Mouse (Mus musculus): ENCODE data around the gene Arhgap24. TPM values are rescaled to one million over a fixed set of nuclear protein-coding genes. Genes with fewer than 3 reads are reported as not detected.

The Arhgap24 gene
- polyA plus RNA-seq, 1 experiment from 2014 or later = 4.2 TPM

DNA sequence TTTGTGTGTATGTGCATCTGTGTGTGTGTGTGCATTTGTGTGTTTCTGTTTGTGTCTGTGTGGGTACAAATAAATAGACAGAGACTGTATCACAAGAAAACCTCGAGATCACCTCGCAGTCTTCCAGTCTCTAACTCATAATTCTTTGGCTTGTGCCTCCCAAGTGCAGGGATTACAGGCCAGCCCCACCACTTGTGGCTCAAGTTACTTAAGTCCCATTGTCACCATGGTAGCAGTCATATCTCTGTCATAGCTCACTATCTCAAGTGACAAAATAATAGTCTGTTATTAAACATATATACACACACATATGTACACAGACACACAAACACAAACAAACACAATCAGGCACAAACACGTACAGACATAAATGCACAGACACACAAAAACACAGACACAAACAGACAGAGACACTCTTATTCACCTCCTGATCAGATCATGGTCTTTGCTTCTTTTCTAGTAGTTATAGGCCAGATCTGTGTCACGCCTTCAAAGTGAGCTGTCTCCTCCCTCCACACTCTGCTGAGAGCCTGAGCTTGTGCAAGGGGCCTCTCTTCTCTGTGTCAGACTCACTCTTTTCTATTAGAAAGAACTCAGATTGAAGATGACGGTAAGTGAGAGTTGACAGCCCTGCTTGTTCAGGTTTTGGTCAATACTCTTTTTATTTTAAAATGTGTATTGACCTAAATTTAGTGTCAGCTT is 261.5 kb downstream of the Arhgap24 start:
- Histone ChIP-seq H3K4me2 (ENCODE audit: low read depth) (no peak overlapping the region), H3K9me3 (ENCODE audit: control insufficient read depth, low read length) (no peaks in the 10 kb centered on the region), H3K27me3 (ENCODE audit: control insufficient read depth, insufficient read depth, low read length) (no peaks in the 10 kb centered on the region), H3K36me3 (ENCODE audit: control insufficient read depth, insufficient read depth, low read length) (no peaks in the 10 kb centered on the region), H3K27ac (ENCODE audit: low read depth, low read length) (no peak overlapping the region), H3K4me1 (ENCODE audit: control insufficient read depth, insufficient read depth, low read length) (no peaks in the 10 kb centered on the region), H3K4me3 (ENCODE audit: low read depth, low read length) (no peak overlapping the region), H3K9ac (ENCODE audit: low read length) (no peak overlapping the region)
- WGBS = 79% methylated on average over 5 of the region's 5 CpGs
- no peak for DNase-seq (ENCODE audit: low spot score)
- no peak for ATAC-seq (ENCODE audit: insufficient read depth, low FRiP score, low TSS enrichment)

DNA sequence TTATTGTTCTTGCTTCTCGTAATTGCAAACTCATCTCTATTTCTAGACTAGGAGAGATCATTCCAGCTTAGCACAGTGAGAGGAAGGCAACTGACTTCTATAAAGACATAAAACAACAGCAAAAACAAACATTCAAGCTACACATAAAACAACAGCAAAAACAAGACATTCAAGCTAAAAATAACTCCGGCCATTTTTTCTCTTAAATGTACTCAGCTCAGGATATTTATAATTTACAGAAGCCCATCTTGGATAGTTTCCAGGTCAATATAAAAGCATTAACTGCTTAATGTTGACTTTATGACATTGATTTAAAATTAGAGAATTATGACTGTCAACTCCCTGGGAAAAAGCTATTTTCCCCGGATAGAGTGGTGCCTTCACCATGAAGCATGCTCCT is 262.2 kb downstream of the Arhgap24 start:
- Histone ChIP-seq H3K27ac (ENCODE audit: low read depth, low read length) (no peak overlapping the region), H3K27me3 (ENCODE audit: control insufficient read depth, insufficient read depth, low read length) (no peaks in the 10 kb centered on the region), H3K36me3 (ENCODE audit: control insufficient read depth, insufficient read depth, low read length) (no peaks in the 10 kb centered on the region), H3K4me2 (ENCODE audit: low read depth) (no peak overlapping the region), H3K9ac (ENCODE audit: low read length) (no peak overlapping the region), H3K4me1 (ENCODE audit: control insufficient read depth, insufficient read depth, low read length) (no peaks in the 10 kb centered on the region), H3K4me3 (ENCODE audit: low read depth, low read length) (no peak overlapping the region), H3K9me3 (ENCODE audit: control insufficient read depth, low read length) (no peaks in the 10 kb centered on the region)
- 79% methylated on average over 3 of the region's 3 CpGs for WGBS
- ATAC-seq (ENCODE audit: insufficient read depth, low FRiP score, low TSS enrichment) (no peak), DNase-seq (ENCODE audit: low spot score) (no peak)

DNA sequence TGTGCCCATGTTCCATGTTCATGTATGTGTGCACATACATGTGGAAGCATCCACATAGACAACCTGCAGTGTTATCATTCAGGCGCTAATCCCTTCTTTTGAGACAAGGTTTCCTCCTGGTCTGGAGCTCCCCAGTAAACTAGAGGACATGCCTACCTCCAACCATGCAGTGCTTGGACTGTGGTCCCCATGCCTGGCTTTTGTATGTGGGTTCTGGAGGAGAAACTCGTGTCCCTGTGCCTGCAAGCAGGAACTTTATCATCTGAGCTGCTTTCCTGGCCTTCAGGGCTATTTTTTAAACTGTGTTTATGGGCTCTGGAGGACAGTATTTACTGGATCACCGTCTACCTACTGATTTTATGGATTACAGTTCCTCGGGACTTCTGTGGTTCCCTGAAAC is 262.9 kb downstream of the Arhgap24 start:
- 92% methylated on average over 4 of the region's 4 CpGs for WGBS

DNA sequence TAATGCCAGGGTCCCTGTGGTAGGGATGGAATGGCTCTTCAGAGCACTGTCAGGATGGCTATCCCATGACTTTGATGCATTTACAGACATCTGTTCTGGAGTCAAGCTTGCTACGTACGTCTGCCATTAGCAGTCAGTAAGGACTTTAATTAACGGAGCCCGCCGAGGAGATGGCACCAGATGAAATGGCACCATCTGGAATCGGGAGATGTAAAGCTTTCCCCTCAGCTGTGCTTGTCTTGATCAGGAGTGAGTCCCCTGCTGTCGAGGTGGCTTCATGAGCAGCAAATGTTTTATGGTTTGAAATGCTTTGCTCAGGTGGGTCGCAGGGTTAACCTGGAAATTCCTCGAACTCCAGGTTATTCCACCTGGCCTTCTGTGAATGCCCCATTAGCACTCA is 267.0 kb downstream of the Arhgap24 start:
- H3K27me3 ChIP-seq (ENCODE audit: control insufficient read depth, insufficient read depth, low read length) = no peaks in the 10 kb centered on the region
- H3K4me3 ChIP-seq (ENCODE audit: low read depth, low read length) = no peak overlapping the region
- H3K9ac ChIP-seq (ENCODE audit: low read length) = no peak overlapping the region
- no peaks in the 10 kb centered on the region for H3K9me3 ChIP-seq (ENCODE audit: control insufficient read depth, low read length)
- 76% methylated on average over 9 of the region's 9 CpGs for WGBS
- ATAC-seq (ENCODE audit: insufficient read depth, low FRiP score, low TSS enrichment) (no peak), DNase-seq (ENCODE audit: low spot score) (no peak)
- H3K36me3 ChIP-seq (ENCODE audit: control insufficient read depth, insufficient read depth, low read length) = no peaks in the 10 kb centered on the region
- no peak overlapping the region for H3K27ac ChIP-seq (ENCODE audit: low read depth, low read length)
- H3K4me2 ChIP-seq (ENCODE audit: low read depth) = no peak overlapping the region
- no peaks in the 10 kb centered on the region for H3K4me1 ChIP-seq (ENCODE audit: control insufficient read depth, insufficient read depth, low read length)

More for the DNA sequence above, 262.9 kb downstream of the Arhgap24 start:
- no peaks in the 10 kb centered on the region for H3K36me3 ChIP-seq (ENCODE audit: control insufficient read depth, insufficient read depth, low read length)
- H3K4me1 ChIP-seq (ENCODE audit: control insufficient read depth, insufficient read depth, low read length) = no peaks in the 10 kb centered on the region
- no peaks in the 10 kb centered on the region for H3K9me3 ChIP-seq (ENCODE audit: control insufficient read depth, low read length)
- DNase-seq (ENCODE audit: low spot score) (no peak), ATAC-seq (ENCODE audit: insufficient read depth, low FRiP score, low TSS enrichment) (no peak)
- H3K9ac ChIP-seq (ENCODE audit: low read length) = no peak overlapping the region
- H3K27ac ChIP-seq (ENCODE audit: low read depth, low read length) = no peak overlapping the region
- no peak overlapping the region for H3K4me2 ChIP-seq (ENCODE audit: low read depth)
- no peaks in the 10 kb centered on the region for H3K27me3 ChIP-seq (ENCODE audit: control insufficient read depth, insufficient read depth, low read length)
- H3K4me3 ChIP-seq (ENCODE audit: low read depth, low read length) = no peak overlapping the region

DNA sequence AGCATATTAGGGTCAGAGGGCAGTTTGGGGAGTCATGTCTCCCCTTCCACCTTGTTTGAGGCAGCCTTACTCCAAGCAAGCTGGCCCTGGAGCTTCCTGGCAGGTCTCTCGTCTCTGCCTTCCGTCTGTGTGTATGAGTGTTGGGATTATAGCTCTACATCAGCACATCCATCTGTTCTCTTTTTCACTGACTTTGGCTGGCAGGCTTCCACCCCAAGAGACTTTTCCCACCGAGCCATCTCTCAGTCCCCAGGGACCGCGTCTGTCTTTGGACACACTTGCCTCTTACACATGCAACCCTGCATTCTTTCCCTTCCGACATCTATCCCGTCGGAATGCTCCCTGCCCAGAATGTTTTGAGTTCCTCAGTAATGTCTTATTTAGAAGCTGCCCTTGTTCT is 267.8 kb downstream of the Arhgap24 start:
- no peak for DNase-seq (ENCODE audit: low spot score)
- Histone ChIP-seq H3K9me3 (ENCODE audit: control insufficient read depth, low read length) (no peaks in the 10 kb centered on the region), H3K9ac (ENCODE audit: low read length) (no peak overlapping the region), H3K36me3 (ENCODE audit: control insufficient read depth, insufficient read depth, low read length) (no peaks in the 10 kb centered on the region), H3K4me2 (ENCODE audit: low read depth) (no peak overlapping the region), H3K27ac (ENCODE audit: low read depth, low read length) (no peak overlapping the region), H3K4me3 (ENCODE audit: low read depth, low read length) (no peak overlapping the region), H3K27me3 (ENCODE audit: control insufficient read depth, insufficient read depth, low read length) (no peaks in the 10 kb centered on the region), H3K4me1 (ENCODE audit: control insufficient read depth, insufficient read depth, low read length) (no peaks in the 10 kb centered on the region)
- WGBS = 83% methylated on average over 8 of the region's 8 CpGs
- ATAC-seq (ENCODE audit: insufficient read depth, low FRiP score, low TSS enrichment) = no peak

DNA sequence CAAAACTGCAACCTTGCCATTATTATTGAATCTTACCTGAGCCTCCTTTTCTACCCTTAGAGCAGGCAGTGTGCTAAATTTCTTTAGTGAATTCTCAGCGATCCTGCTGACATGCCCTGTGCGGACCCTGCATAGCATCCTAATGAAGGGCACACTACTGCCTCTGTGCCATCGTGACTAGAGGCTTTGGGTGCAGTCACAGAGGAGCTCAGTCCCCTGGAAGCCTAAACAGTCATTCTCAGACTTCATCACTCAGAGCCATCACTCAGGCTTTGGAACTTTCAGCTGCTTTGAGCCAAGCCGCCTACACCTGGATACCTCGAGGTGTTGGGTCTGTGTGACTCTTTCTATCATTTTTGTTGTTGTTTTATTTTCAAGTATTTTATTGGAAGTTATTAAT is 269.5 kb downstream of the Arhgap24 start:
- H3K27me3 ChIP-seq (ENCODE audit: control insufficient read depth, insufficient read depth, low read length) = no peaks in the 10 kb centered on the region
- H3K36me3 ChIP-seq (ENCODE audit: control insufficient read depth, insufficient read depth, low read length) = no peaks in the 10 kb centered on the region
- H3K9me3 ChIP-seq (ENCODE audit: control insufficient read depth, low read length) = no peaks in the 10 kb centered on the region
- H3K4me1 ChIP-seq (ENCODE audit: control insufficient read depth, insufficient read depth, low read length) = no peaks in the 10 kb centered on the region
- WGBS = 83% methylated on average over 5 of the region's 5 CpGs
- H3K4me2 ChIP-seq (ENCODE audit: low read depth) = no peak overlapping the region
- DNase-seq (ENCODE audit: low spot score) (no peak), ATAC-seq (ENCODE audit: insufficient read depth, low FRiP score, low TSS enrichment) (no peak)
- no peak overlapping the region for H3K27ac ChIP-seq (ENCODE audit: low read depth, low read length)
- no peak overlapping the region for H3K4me3 ChIP-seq (ENCODE audit: low read depth, low read length)
- no peak overlapping the region for H3K9ac ChIP-seq (ENCODE audit: low read length)

DNA sequence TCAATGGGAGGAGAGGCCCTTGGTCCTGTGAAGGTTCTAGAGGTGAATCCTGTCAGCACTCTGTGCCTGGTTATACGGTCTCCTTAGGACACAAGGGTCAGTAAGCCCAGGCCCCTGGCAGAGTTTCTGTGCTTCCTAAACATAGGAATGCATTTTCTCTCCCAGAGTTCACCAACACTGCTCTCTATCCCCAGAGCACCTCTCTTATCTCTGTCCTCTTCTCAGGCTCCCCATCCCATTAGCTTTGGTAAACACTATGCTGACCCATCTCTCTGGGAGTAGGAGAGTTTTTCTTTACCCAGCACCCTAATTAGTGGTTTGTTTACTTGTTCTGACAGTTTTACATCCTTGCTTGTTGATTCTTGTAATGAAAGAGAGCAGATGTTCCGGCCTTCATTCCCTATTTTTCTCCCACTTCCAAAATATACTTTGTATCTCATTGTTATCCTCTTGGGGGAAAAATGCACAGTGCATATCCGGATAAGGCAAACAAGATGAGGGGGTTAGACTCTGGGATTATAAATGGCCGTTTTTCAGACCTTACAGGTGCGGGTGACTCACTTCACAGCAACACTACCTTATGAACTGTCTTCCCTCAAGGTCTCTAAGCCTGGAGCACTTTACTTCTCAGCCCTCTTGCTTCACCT is 270.6 kb downstream of the Arhgap24 start:
- H3K27me3 ChIP-seq (ENCODE audit: control insufficient read depth, insufficient read depth, low read length) = no peaks in the 10 kb centered on the region
- H3K9ac ChIP-seq (ENCODE audit: low read length) = no peak overlapping the region
- no peak overlapping the region for H3K4me3 ChIP-seq (ENCODE audit: low read depth, low read length)
- H3K27ac ChIP-seq (ENCODE audit: low read depth, low read length) = no peak overlapping the region
- WGBS = 55% methylated on average over 5 of the region's 5 CpGs
- H3K4me2 ChIP-seq (ENCODE audit: low read depth) = no peak overlapping the region
- no peak for DNase-seq (ENCODE audit: low spot score)
- no peaks in the 10 kb centered on the region for H3K9me3 ChIP-seq (ENCODE audit: control insufficient read depth, low read length)
- H3K36me3 ChIP-seq (ENCODE audit: control insufficient read depth, insufficient read depth, low read length) = no peaks in the 10 kb centered on the region
- ATAC-seq (ENCODE audit: insufficient read depth, low FRiP score, low TSS enrichment) = no peak
- no peaks in the 10 kb centered on the region for H3K4me1 ChIP-seq (ENCODE audit: control insufficient read depth, insufficient read depth, low read length)

DNA sequence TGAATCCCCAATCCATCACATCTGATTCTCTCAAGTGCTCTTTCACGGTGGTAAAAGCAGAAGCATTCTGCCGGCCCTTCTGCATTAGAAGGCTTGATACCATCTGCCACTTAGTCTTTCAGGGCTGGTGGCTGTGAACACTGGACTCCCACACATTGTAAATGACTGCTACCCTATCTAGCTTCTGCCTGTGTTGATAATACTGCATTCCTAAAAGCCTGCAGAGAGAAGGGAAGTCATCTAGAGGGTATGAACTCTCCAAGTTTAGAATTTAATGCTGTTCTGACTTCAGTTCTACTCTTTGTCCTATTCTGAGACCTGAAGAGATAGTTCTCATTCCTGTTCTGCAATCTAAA is 271.1 kb downstream of the Arhgap24 start:
- Histone ChIP-seq H3K4me1 (ENCODE audit: control insufficient read depth, insufficient read depth, low read length) (no peaks in the 10 kb centered on the region), H3K36me3 (ENCODE audit: control insufficient read depth, insufficient read depth, low read length) (no peaks in the 10 kb centered on the region), H3K4me2 (ENCODE audit: low read depth) (no peak overlapping the region), H3K9ac (ENCODE audit: low read length) (no peak overlapping the region), H3K9me3 (ENCODE audit: control insufficient read depth, low read length) (no peaks in the 10 kb centered on the region), H3K27ac (ENCODE audit: low read depth, low read length) (no peak overlapping the region), H3K4me3 (ENCODE audit: low read depth, low read length) (no peak overlapping the region), H3K27me3 (ENCODE audit: control insufficient read depth, insufficient read depth, low read length) (no peaks in the 10 kb centered on the region)
- WGBS = 21% methylated on average over 2 of the region's 2 CpGs
- DNase-seq (ENCODE audit: low spot score) = no peak
- no peak for ATAC-seq (ENCODE audit: insufficient read depth, low FRiP score, low TSS enrichment)

DNA sequence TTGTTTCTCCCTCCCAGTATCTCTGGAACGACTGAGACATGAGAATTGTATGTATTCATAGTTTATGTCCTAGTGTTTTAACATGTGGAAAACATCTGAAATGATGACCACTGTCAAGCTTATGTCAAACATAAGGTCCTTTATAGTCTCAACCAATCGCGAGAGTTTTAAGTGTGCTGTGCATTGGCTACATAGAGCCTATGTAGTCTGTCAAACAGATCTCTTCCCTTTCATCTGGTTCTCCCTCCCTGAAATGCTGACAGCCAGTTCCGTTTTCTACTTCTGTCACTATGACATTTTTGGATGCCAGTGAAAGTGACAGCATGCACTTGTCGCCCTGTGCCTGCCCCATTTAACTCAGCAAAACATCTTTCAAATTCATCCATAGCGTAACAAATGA is 275.8 kb downstream of the Arhgap24 start:
- 89% methylated on average over 6 of the region's 6 CpGs for WGBS

More for the DNA sequence above, 275.8 kb downstream of the Arhgap24 start:
- DNase-seq (ENCODE audit: low spot score) (no peak), ATAC-seq (ENCODE audit: insufficient read depth, low FRiP score, low TSS enrichment) (no peak)
- Histone ChIP-seq H3K36me3 (ENCODE audit: control insufficient read depth, insufficient read depth, low read length) (no peaks in the 10 kb centered on the region), H3K27ac (ENCODE audit: low read depth, low read length) (no peak overlapping the region), H3K4me2 (ENCODE audit: low read depth) (no peak overlapping the region), H3K9ac (ENCODE audit: low read length) (no peak overlapping the region), H3K4me1 (ENCODE audit: control insufficient read depth, insufficient read depth, low read length) (no peaks in the 10 kb centered on the region), H3K9me3 (ENCODE audit: control insufficient read depth, low read length) (no peaks in the 10 kb centered on the region), H3K27me3 (ENCODE audit: control insufficient read depth, insufficient read depth, low read length) (no peaks in the 10 kb centered on the region), H3K4me3 (ENCODE audit: low read depth, low read length) (no peak overlapping the region)
